Mouse (Mus musculus) right cerebral cortex, postnatal 14 days (tissue): ENCODE results near the gene Gsdma.
"Not testable (repeated sequence)": the region's sequence is repeated elsewhere in the genome, so short reads cannot be mapped to it uniquely, and the experiment has no call there.

ENCODE experiments used
- DNase-seq: peaks from one replicate; pipeline ENCODE4 v3.0.0; 2022

The Gsdma gene

DNA sequence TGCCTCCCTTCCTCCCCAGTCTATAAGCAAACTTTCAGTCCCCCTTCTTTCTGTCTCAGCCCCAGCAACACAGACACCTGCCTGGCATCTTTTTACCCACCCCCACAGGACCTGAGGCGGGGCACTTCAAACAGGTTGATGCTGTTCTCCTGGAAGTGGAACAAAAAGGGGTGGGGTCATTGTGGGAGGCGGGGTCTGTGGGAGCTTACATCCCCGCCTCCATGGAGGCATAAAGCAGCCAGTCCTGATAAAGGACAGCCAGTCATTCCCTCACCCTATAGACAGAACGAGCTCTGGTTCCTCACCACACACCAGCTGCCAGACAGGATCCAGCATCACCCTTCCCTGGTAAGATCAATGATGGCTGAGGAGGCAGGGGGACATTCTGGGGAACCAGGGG is at the start of gene Gsdma:
Gsdma (plus strand) TSS at position 261 of the 400 bp plus-strand sequence.
- DNase-seq = no peak

DNA sequence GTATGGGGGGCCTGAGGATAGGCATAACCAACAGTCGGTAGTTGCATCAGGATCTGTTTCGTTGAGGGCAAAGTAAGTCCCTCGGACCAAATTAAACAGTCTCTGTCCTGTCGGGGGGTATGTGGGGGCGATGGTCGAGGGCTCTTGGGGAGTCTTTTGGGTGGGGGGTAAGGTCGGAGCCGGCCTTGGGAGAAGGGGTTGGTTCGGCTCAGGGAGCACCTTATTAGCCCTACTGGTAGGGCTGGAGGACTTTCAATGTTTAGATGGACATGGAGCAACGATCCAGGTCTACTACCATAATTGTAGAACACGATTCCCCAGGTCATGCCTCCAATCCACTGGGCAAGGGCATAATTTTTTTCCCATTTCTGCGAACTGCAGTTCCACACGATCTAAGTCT is 43.4 kb upstream of the Gsdma start:
- DNase-seq = no peak

DNA sequence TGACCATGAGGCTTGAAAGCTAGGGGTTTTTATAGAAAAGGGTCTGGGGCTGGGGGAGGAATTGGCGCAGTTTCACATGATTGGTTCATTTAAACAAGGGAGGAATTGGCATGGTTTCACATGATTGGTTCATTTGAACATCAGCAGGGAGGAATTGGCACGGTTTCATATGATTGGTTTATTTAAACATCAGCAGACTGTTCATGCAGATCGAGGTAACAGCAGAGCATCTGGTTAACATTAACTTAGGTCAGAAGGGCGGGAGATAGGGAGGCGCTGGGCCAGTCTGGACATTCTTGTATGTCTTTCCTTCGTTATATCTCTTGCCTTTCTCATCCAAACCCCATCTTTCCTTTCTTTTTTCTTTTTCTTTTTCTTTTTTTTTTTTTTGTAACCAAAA is 40.2 kb upstream of the Gsdma start:
- not testable (repeated sequence) for DNase-seq

DNA sequence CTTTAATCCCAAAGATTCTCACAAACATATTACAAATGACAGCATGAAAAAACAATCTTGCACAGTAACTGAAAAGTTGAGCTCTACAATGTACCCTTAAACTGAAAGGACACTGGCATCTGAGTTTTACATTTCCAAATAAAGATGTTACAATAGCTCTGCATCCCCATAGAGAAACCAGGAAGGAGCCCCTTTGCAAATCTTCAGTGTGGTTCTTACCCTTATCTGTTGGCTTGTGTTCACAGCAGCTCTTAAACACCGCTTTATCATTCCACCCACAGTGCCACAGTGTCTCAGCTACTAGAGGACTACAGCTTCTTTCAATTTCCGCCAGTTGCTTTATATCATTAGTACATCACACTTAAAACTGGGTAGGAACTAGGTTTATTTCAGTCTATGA is 39.8 kb upstream of the Gsdma start:
- DNase-seq = not testable (repeated sequence)

DNA sequence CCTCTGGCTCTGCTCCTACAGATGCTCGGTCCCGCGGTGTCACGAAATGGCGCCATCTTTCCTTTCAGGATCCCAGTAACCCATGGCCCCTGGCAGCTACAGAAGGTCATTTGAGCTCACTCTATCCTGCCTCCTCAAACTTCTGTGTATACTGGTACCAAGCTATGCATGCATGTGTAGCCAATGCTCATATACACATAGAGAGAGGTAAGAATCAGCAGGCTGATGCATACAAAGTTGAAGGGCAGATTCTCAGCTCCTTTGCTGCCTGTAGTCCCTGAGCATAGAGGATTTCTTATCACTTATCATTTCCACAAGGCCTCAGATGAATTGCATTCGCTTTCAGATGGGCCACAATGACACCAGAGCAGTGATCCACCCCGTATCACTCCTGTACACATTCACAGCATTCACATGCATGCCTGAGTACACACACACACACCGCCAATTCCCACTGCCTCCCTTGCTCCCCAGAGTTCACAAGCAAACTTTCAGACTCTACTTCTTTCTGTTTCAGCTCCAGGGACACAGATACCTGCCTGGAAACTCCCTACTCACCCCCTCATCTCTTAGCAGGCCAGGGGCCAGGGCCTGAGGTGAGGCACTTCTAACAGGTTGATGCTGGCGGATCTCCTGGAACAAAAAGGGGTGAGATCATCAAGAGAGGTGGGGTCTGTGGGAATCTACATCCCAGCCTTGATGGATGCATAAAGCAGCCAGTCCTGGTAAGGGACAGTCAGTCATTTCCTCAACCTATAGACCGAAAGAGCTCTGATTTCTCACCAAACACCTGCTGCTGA is 38.3 kb upstream of the Gsdma start, which contains the start of the genes Gm12355 and Gsdma3:
Gm12355 (minus strand) TSS at position 51 of the 800 bp plus-strand sequence.
Gsdma3 (plus strand) TSS at position 750 of the 800 bp plus-strand sequence.
- no peak for DNase-seq

DNA sequence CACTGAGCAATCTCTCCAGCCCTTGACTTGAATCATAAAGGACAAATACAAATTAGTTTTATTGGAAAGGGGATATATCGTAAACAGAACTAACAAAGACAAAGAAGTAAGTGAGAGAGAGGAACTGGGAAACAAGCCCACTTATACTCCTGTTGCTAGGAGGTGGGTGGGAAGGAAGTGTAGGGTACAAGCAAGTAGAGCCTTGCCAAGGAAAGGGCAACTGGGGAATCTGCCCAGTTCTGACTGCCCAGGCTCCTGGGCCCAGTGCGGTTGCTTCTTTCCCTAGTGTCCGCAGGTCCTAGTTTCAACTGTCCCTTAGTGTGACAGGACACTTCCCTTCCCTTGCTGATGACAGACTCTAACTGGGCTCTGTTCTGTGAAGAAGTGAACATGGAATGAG is 35.4 kb upstream of the Gsdma start:
- no peak for DNase-seq

DNA sequence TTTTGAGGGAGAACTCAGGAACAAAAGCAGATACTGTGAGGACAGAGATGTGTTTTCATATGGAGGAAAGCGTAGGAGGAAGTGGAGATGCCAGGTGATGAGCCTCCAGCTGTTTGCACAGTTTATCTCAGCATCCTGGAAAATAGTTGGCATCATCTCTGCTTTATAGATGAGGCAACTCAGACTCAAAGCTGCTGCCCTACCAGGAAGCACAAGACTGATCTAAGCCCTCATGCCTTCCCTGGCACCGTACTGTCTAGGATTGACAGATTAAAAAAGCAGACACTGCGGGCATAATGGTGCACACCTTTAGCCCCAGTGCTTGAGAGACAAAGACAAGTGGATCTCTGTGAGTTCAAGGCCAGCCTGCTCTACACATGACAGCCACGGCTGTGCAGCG is 33.5 kb upstream of the Gsdma start:
- DNase-seq = no peak

DNA sequence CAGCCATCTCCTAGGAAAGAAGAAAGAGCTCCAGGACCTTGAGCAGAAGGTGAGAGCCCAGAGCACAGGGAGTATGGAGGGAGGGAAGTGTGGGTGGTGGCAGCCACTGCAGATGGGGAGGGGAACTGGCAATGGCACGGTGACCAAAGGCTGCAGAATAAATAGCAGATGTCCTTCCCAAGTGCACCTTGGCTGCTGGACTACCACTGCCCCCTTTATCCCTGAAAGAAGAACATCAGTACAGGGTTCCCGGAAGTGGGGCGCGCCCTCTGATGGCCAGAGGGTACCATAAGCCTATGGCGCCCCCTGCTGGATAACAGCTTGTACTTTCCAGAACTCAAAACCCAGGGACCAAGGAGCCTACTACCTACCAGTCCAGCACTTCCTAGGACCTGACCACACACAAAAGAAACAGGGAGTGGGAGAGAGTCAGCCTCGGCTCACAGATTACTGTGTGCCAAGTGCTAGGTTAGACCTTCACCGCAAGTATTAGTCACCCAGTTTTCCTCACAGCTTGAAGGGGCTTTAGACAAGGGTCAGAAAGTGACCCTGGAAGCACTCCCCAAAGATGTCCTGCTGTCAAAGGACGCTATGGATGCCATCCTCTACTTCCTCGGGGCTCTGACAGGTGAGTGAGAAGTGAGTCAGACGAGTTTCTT is 28.7 kb upstream of the Gsdma start:
- peak; percentile 16 for DNase-seq

DNA sequence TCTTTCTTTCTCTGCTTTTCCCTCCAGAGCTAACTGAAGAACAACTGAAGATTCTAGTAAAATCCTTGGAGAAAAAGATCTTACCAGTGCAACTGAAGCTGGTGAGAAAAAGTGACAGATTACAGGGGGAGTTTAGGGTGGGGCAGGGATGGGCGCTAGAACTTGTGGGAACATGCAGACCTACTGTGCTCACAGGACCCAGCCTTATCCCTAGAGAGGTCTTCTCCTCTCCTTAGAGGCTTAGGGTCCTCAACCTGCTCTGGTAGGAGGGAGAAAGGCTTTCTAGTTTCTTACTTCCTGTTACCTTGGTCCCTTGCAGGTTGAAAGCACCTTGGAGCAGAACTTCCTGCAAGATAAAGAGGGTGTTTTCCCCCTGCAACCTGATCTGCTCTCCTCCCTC is 26.6 kb upstream of the Gsdma start:
- no peak for DNase-seq

DNA sequence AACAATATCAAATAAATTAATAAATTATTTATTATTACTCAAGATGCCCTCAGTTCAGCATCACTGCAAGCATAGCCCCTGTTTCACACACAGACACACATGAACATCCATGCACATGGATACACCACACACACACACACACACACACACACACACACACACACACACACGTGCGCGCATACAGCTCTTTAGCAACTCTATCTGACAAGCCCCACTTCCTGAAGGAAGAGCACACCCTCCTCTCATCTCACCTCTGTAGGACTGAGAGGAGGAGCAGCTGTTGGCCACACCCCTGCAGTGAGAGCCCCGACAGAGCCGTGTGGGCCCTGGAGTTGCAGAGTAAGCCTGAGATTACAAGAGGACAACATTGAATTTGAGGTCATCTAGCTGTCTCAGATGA is 24.1 kb upstream of the Gsdma start:
- DNase-seq = no peak

DNA sequence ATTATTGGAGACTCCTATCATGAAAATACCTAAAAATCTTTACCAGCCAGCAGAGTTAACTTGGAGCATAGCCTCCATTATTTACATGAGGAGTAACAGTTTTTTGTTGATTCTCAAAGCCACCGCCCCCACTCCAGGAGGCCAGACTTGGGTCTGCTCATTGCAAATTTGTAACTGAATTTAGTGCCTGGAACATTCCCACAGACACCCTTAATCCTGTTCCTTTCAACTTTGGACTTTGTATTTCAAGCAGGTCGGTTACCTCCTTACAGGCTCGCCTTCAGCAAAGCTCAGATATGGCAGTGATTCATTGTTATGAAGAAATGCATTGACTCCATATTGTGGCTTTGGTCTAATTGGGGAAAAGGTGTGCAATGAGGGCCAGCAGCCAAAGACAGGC is 19.4 kb upstream of the Gsdma start:
- no peak for DNase-seq

DNA sequence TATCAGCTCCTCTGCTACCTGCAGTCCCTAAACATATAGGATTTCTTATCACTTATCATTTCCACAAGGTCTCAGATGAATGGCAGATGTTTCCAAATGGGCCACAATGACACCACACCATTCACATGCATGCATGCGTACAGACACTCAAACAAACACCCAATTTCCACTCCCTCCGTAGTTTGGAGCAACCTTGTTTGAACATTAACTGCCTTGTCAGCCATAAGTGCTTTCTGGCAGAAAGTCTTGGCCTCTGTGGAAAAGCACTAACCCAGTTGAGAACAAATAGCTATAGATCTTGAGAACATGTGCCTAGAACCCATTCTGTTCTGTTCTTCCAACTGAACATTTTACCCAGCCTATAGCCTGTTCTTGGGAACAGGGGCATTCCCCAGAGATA is 18.2 kb upstream of the Gsdma start:
- no peak for DNase-seq

DNA sequence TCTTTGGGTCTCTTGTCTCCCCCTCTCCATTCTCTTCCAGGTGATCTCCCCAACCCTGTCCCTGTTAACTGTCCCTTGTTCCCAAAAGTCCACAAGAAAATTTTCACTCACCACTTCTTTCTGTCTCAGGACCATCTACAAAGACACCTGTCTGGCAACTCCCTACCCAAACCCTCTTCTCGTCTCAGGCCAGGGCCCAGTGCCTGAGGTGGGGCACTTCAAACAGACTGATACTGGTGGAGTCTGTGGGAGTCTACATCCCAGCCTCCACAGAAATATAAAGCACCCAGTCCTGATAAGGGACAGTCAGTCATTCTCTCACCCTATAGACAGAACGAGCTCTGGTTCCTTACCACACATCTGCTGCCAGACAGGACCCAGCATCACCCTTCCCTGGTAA is 17.7 kb upstream of the Gsdma start, which contains the start of gene Gsdma2:
Gsdma2 (plus strand) TSS at position 301 of the 400 bp plus-strand sequence.
- DNase-seq = no peak

DNA sequence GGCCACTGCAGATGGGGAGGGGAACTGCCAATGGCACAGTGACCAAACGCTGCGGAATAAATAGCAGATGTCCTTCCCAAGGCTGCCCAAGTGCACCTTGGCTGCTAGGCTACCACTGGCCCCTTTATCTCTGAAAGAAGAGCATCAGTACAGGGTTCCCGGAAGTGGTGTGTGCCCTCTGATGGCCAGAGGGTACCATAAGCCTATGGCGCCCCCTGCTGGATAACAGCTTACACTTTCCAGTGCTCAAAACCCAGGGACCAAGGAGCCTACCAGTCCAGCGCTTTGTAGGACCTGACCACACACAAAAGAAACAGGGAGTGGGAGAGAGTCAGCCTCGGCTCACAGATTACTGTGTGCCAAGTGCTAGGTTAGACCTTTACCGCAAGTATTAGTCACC is 9.1 kb upstream of the Gsdma start:
- DNase-seq = peak; percentile 32

DNA sequence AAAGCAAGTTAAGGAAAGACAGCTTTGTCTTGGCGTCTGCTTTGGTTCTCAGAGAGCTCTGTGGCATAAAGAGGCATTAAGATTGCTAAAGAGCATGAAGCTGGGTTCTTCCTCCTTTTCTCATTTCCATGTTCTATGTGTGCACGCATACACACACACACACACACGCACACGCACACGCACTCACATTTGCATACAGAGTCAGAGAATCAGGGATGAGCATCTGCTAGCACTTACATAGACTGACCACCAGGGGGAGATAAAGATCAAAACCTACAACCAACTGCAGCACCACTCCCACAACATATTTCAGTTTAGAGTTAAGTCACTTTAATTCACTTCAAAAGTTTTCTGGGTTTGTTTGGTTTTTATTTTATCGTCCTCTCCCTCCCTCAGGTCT is 3.6 kb upstream of the Gsdma start:
- peak; percentile 54 for DNase-seq

DNA sequence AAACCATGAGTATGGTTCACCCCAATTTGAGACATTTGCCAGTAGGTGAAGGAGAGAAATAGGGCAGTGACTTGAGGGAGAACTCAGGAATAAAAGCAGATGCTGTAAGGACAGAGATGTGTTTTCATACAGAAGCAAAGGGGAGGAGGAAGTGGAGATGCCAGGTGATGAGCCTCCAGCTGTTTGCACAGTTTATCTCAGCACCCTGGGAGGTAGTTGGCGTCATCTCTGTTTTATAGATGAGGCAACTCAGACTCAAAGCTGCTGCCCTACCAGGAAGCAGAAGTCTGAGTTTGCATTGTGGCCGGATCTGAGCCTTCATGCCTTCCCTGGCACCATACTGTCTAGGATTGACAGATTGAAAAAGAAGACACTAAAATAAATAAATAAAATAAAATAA is 4.8 kb downstream of the Gsdma start:
- DNase-seq = no peak

DNA sequence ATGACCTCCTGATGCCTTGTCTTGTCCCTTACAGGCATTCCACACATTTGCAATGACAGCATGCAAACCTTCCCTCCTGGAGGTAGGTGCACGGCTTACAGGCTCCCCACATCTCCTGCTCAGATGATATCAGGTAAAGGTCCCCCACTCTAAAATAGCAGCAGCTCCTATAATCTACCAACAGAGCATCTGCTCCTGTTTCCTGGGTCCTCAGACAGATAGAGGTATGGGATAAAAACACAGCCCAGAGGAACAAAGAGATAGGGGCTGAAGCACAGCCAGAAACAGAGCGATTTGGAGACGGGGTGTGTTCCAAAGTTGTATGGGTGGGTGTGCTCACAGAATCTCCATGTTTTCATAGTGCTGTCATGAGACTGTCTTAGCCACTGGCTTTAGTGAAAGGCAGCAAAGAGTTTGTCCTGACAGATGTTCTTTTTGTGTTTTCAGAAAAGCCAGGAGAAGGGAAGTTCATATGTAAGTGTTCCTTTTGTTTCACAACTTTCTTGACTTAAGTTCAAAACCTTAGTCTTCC is 7.2 kb downstream of the Gsdma start:
- DNase-seq = no peak

DNA sequence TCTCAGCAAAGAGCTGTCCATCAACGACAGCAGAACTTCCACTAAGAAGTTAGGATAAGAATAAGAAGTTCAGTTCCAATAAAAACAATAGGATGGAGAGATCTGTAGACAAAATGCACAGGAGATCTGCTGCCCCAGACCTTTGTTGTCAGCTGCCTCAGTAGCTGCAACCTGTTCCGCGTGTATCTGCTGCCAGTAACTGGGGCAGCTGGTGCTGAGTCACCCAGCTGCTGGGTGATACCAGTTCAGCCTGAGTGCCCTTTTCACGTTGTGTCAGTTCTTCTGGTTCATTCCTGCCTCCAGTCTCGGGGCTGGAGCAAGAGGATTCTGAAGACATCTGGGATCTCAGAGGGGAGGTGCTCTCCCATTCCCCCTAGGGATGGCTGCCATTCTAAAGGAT is 7.7 kb downstream of the Gsdma start:
- no peak for DNase-seq

DNA sequence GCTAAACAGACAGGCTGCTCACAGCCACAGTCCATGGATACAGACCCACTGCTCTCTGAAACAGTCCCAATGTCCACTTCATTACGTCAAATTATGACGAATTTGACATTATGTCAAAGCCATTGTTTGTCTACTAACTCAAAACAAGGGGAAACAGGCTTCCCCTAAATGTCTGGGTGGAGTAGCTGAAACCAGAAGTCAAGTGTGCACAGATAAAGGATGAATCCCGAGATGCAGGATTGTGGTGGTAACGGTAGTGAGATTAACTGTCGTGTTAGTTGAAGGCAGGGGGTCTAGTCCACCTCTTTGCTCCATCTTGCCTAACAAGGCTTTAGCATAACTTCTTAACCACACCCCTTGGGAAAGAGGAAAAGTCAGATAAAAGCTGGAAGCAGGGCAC is 8.3 kb downstream of the Gsdma start:
- DNase-seq = no peak

DNA sequence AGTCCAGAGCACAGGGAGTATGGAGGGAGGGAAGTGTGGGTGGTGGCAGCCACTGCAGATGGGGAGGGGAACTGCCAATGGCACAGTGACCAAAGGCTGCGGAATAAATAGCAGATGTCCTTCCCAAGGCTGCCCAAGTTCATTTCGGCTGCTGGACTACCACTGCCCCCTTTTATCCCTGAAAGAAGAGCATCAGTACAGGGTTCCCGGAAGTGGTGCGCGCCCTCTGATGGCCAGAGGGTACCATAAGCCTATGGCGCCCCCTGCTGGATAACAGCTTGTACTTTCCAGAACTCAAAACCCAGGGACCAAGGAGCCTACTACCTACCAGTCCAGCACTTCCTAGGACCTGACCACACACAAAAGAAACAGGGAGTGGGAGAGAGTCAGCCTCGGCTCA is 9.0 kb downstream of the Gsdma start:
- peak; percentile 44 for DNase-seq

DNA sequence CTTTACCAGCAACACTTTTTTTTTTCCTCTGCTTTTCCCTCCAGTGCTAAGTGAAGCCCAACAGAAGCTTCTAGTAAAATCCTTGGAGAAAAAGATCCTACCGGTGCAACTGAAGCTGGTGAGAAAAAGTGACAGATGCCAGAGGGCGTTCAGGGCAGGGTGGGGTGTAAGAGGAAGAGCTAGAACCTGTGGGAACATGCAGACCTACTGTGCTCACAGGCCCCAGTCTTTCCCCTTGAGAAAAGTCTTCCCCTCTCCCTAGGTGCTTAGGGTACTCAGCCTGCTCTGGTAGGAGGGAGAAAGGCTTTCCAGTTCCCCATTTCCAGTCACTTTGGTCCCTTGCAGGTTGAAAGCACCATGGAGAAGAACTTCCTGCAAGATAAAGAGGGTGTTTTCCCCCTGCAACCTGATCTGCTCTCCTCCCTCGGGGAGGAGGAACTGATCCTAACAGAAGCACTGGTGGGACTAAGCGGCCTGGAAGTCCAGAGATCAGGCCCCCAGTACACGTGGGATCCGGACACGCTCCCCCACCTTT is 11.7 kb downstream of the Gsdma start:
- no peak for DNase-seq

DNA sequence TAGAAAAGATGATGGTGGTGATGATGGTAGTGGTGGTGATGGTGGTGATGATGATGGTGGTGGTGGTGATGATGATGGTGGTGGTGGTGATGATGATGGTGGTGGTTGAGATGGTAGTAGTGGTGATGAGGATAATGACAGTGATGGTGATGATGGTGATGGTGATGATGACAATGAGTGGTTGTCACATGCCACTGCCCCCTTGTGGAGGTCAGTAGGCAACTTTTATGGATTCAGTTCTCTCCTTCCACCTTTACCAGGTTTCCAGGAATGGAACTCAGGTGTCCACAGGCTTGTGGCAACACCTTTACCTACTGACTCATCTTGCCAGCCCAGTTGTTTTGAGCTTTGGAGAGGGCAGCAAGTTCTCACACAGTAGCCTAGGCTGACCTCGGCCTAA is 15.9 kb downstream of the Gsdma start:
- no peak for DNase-seq

DNA sequence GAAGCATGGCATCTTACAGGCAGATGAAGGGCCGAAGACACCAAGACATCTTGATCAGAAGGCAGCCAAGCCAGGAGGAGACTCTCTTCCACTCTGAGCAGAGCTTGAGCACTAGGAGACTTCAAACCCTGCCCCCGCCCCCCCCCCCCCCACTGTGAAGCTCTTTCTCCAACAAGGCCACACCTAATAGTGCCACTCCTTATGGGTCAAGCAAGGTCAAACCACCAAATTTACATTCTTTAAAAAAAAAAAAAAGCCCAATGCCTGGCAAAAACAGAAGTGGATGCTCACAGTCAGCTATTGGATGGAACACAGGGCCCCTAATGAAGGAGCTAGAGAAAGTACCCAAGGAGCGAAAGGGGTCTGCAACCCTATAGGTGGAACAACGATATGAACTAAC is 16.4 kb downstream of the Gsdma start:
- not testable (repeated sequence) for DNase-seq

DNA sequence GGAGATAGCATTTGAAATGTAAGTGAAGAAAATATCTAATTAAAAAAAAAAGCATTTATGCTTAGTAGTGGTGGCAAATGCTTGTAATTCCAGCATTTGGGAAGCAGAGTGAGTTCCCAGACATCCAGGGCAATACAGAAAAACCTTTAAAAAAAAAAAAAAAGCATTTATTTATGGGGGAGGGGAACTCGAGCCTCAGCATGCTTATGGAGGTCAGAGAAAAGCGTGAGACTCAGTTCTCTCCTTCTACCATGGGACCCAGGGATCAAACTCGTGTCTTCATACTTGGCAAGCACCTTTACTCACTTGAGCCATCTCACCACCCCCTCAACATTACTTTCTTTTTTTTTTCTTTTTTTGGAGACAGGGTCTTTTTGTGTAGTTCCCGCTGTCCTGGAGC is 17.0 kb downstream of the Gsdma start:
- no peak for DNase-seq
